Mouse (Mus musculus): ENCODE results near the gene Id2.

Id2 gene

DNA sequence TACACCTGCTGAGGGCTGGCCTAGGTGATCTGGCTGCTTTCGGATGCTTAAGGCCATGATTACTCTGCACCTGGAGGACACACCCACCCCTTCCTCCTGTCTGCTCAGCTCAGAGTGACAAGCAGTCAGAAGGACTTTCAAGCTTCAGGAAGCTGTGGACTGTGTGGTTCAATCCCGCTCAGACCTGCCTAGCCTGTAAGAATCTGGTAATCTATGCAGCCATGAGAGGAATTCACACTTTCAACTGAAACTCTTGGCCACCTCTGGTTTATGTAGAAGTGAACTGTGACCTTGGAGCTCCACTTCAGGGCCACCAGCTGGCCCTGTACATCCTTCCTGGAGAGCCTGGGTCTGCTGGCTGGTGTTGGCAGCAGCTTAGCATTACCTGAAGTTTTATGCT is 11.9 kb upstream of the Id2 start:
- in situ Hi-C loops (cut with MboI, MseI): no loop called here

GRCm38 (mm10) chr12:25104541-25104940 is 7.6 kb upstream of the Id2 start:
- in situ Hi-C loops (cut with MboI, MseI): no loop called here

DNA sequence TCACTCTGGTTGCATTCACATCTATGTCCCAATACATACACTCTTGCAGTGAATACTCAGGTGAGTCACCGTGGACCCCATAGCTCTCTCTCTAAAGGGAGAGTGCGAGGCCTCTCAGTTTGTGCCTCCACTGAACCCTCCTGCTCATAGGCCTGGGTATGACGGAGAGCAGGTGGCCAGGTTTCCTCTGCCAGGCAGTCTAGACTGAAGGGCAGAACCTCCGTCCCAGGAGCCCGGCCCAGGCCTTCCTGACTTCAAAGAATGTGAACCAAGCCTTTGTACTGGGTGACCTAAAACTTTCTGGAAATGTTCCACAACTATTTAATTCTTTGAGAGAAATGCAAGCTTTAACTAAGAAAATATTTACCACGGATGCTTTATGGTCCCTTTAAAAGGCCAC is 7.0 kb upstream of the Id2 start:
- in situ Hi-C loops (cut with MboI, MseI): no loop called here

DNA sequence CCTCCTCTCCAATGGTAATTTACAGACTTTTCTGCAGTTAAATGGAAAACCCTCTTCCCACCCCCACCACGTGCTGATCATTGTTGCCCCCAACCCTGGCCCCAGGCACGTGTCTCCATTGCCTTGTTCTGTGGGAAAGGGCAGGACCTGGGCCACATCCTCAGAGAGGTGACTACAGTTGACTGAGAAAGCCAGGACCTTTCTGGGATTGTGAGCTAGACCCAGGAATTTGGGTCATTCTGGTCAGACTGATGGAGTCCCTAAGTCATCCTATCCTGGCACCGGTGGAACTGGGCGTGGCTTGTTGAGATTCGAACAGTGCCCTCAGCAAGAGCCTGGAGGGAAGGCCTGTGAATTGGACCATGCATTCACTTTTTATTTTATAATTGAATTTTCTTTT is 4.4 kb upstream of the Id2 start:
- in situ Hi-C loops (cut with MboI, MseI): no loop called here

DNA sequence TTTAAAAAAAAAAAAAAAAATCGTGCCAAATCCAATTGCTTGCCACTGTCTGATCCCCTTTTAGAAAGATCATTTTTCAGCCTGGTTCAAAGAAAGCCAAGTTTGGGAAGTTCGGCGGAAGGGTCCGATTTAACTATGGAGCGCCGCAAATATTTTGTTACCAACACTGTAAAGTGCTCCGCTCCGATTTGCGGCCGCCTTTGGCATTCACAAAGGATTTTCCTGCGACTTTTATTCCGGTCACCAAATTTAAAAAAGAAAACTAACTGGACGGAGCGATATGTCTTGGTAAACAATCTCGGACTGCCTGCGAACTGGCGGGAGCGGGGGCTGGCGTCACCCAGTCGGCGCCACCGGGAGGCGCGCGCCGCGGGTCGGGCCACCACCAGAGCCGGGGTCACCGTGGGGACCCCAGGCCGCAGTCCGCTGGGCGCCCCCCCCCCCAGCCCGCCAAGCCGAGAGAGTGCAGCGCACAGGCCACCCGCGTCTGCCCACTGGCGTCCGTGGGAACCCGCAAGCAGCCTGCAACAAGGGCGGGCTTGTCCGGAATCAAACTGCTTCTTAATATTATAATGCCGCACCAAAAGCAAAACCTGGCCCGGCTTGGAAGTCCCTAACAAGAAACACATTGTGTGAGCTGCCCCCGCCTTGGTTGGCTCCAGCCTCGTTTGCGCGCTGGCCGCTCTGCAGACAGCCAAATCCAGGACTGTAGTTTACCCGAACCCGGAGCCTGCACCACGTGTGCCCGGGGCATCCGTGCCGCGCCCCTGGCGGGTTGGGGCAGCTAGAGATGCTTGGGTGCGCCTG is 3.7 kb upstream of the Id2 start:
- in situ Hi-C loops (cut with MboI, MseI): no loop called here

DNA sequence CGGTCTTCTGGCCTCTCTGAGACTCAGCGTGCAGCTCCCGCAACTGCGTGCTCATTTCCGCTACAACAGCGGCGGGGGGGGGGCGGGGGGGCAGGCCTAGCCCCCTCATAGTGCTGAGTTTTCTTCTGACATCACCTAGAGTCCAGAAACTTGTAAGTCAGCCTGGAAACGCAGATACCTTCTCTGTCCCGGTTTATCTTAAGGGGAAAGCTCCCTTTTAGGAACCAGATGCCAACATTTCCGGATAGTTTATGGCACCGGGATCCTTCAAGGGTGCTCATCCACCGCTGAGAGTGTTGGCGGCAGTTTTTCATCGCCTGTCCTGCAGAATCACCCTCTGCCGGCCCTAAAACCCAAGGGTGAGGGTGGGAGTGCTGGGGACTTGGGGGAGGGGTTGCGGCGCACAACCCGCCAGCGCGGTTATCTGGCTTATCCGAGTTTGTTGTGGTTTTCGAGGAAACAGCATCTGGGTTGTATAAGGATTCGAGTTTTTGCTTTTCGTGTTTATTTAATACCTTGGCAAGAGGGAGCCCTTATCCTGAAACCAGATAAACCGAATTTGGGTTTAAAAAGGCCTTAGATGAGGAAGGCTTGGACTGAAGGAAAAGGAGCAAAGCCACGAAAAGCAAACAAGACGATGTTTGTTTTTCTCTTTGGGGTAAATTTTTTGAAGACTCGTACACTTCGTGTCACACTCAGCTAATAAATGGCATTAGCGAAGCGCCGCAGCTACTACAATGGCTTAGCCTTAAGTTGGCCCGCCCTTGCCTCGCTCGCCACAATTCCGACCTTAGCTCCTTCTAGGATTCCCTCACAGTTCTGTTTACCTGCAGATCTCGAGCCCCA is 2.8 kb upstream of the Id2 start:
- in situ Hi-C loops (cut with MboI, MseI): loop anchor here (25.0 kb wide), 1 partner anchor 1188 kb away; no protein-coding TSS in a partner anchor

GRCm38 (mm10) chr12:25099313-25099562 is 2.3 kb upstream of the Id2 start:
- in situ Hi-C loops (cut with MboI, MseI): loop anchor here (25.0 kb wide), 1 partner anchor 1188 kb away; no protein-coding TSS in a partner anchor

- in situ Hi-C loops (cut with MboI, MseI): loop anchor here (25.0 kb wide), 1 partner anchor 1189 kb away; no protein-coding TSS in a partner anchor
Observed at GRCm38 (mm10) chr12:25098561-25099312, 1.8 kb upstream of the Id2 start.

DNA sequence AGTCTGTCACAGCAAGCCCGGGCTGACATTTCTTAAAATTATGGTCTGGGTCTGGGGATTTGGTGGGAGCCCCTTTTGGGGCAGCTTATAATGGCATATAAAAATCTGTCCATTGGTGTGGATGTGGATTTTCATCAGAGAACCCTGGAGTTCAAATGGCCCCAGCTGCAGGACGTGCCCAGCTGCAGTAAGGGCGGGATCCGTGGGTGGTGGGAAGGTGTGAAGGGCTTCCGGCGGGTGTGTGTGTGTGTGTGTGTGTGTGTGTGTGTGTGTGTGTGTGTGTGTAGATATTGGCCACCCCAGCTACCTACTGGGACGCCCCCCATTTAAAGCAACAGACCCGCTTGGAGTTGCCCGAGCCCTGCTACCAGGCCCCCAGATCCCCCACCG is 1.2 kb upstream of the Id2 start:
- in situ Hi-C loops (cut with MboI, MseI): loop anchor here (25.0 kb wide), 1 partner anchor 1189 kb away; no protein-coding TSS in a partner anchor

GRCm38 (mm10) chr12:25097210-25098160 is 545 bp upstream of the Id2 start:
- in situ Hi-C loops (cut with MboI, MseI): loop anchor here (25.0 kb wide), 1 partner anchor 1190 kb away; no protein-coding TSS in a partner anchor

GRCm38 (mm10) chr12:25096640-25097051 is 294 bp downstream of the Id2 start:
- in situ Hi-C loops (cut with MboI, MseI): loop anchor here (25.0 kb wide), 1 partner anchor 1191 kb away; no protein-coding TSS in a partner anchor

DNA sequence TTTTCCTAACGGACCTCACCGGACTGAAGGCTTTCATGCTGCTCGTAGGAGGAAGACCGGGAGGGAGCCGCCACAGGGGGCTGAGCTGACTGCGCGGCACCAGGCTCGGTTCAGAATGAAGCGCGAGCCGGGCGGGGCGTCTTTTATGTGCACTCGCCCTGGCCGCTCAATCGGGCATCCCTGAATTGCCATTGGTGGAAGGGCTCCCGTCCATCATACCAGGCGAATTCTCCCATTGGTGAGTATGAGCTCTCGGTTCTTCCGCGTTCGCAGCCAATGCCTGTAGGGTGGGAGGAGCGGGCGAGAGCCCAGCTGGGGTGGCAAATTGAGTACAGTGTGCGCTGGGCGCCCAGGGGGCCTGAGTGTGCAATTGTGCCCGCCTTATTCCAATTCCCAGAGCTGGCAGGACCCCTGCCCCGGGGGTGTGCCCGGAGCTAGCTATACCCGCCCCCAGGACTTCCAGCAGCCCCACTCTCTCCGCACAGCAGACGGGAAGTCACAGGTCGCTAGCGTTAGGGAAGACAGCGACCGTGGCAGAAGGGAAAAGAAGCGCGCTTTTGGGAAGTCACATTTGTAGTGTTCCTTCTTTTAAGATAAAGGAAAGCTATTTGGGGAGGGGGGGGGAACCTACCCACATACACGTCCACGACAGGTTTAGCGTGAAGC is 833 bp downstream of the Id2 start:
- in situ Hi-C loops (cut with MboI, MseI): loop anchor here (25.0 kb wide), 1 partner anchor 1191 kb away; no protein-coding TSS in a partner anchor

DNA sequence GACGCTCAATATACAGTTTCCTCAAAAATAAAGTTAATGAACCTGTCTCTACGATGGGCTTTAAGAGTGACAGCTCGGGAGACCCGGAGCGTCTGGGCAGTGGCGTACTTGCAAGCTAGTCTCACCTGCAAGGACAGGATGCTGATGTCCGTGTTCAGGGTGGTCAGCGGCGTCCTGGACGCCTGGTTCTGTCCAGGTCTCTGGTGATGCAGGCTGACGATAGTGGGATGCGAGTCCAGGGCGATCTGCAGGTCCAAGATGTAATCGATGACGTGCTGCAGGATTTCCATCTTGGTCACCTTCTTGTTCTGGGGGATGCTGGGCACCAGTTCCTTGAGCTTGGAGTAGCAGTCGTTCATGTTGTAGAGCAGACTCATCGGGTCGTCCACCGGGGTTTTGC is 1.4 kb downstream of the Id2 start:
- in situ Hi-C loops (cut with MboI, MseI): loop anchor here (25.0 kb wide), 1 partner anchor 1192 kb away; no protein-coding TSS in a partner anchor

- in situ Hi-C loops (cut with MboI, MseI): loop anchor here (5.0 to 25.0 kb wide), 3 partner anchors 92 to 1192 kb away; no protein-coding TSS in a partner anchor
Observed at GRCm38 (mm10) chr12:25094621-25095521, 2.1 kb downstream of the Id2 start.

DNA sequence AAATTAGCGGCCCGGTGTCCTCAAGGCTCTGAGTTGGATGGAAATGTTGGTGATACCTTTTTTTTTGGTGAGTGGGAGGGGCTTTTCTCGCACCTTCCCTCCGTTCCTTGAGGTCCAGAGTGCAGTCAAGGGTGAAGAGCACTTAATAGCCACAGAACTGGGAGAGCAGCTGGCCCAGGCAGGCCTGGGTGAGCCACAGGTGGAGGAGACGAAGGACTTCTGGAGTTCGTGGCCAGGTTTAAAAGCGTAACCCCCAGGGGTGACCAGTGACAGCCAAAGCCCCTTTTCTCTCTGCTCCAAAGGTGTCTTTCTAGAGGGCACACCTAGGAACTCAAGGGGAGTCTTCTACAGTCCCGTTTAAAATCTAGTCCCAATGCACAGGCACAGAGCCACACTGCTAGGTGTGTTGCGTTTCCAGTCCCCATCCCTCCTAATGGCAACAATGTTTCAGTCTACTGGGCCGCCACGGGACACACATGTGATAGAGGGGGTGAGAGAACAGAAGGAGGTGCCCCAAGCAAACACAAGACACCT is 3.6 kb downstream of the Id2 start:
- in situ Hi-C loops (cut with MboI, MseI): loop anchor here (5.0 to 25.0 kb wide), 3 partner anchors 94 to 1194 kb away; no protein-coding TSS in a partner anchor

DNA sequence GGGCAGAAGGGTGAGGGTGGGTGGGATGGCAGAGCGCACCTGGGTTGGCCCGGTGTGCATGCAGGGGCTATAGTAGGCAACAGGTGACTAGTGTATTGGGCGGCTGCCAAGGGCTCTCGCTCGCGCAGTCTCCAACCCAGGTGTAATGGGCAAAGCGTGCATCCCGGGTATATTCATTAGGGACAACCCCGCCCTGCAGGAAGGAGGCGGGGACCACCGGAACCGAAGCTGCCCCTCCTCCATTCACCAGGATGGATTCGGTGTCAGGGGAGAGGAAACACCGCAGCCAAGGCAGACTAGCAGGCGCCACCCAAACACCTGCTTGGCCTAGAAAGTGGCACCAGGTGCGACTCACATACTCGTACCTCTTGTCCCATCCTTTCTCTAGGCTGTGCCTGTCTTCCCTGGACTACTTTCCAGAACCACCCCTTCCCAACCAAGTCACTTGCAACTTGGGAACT is 4.2 kb downstream of the Id2 start:
- in situ Hi-C loops (cut with MboI, MseI): loop anchor here (5.0 to 25.0 kb wide), 3 partner anchors 95 to 1195 kb away; no protein-coding TSS in a partner anchor

DNA sequence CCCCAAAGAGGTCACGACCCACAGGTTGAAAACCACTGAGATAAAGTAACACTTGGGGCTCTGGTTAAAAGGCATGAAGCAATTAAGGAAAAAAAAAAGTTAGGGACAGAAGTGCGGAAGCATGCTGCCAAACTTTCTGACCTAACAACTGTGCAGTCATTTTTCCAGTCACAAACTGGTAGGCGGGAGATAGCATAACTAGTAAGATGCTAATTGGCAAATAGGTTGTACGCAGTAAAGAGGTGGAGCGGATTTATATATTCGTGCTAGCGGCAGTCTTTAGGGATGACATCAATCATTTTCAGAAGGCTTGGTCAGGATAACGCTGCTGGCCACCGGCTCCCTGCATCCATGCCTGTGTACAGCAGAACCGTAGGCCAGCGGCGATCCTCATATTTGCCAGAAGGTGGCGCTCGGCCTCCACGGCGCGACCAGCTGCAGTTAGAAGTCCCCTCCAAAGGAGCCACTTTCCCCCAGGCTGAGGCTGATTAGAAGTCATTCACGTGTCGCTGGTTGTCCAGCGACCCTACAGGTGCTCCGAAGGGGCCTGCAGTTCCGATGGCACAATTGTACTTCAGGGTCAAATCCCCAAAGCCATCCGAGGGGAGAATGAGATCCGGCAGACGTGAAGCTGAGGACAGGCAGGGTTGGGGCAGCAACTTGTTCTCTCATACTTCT is 4.8 kb downstream of the Id2 start:
- in situ Hi-C loops (cut with MboI, MseI): loop anchor here (5.0 to 25.0 kb wide), 3 partner anchors 95 to 1195 kb away; no protein-coding TSS in a partner anchor

GRCm38 (mm10) chr12:25089433-25089832 is 7.5 kb downstream of the Id2 start:
- in situ Hi-C loops (cut with MboI, MseI): loop anchor here (5.0 to 25.0 kb wide), 2 partner anchors 983 to 1198 kb away; no protein-coding TSS in a partner anchor

Measured in regulatory T cell (primary cell).